Mouse (Mus musculus): ENCODE data around the gene Tapbp. TPM values are rescaled to one million over a fixed set of nuclear protein-coding genes. Genes with fewer than 3 reads are reported as not detected.

Tapbp gene
- total RNA-seq, 2 experiments from 2014 or later, result 103 to 112 TPM

DNA sequence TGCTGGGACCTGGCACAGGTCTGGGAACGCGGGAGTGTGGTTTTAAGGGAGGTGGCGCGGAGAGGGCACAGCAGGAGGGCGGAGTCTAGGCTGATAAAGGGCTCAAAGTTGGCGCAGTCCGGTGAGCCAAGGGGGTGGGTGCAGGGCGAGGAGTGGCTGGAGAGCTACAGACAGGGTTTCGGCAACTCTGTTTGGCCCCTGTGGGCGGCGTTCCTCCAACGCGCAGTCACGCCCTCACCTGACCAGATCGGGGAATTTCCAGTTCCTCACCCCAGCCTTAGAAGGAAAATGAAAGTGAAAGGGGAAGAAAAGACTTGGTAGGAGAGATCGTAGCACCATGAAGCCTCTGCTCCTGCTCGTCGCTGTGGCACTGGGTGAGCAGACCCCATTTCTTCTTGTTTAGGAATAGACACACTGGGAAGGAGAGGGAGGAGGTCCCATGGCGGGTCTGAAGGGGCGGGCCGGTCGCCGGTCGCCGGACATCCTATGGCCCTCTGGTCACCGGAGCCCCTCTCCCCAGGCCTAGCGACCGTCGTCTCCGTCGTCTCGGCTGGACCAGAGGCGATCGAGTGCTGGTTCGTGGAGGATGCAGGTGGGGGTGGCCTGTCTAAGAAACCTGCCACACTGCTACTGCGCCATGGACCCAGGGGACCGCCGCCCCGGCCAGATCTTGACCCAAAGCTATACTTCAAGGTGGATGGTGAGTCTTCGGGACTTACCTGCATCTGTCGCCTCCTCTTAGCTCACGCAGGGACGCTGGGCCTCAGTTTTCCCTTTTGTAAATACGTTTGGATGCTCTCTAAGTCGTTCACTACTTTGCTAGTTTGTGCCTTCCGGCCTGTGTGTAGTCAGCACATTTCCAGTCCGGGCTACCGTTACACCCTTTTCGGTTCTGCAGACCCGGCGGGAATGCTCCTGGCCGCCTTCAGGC is 3.9 kb downstream of the Tapbp start:
- DNase-seq, result peak; percentile 79 to 81
- intact Hi-C loops (cut with DNase I), result loop anchor here (2.0 kb wide), 1 partner anchor 17 kb away; no protein-coding TSS in a partner anchor

DNA sequence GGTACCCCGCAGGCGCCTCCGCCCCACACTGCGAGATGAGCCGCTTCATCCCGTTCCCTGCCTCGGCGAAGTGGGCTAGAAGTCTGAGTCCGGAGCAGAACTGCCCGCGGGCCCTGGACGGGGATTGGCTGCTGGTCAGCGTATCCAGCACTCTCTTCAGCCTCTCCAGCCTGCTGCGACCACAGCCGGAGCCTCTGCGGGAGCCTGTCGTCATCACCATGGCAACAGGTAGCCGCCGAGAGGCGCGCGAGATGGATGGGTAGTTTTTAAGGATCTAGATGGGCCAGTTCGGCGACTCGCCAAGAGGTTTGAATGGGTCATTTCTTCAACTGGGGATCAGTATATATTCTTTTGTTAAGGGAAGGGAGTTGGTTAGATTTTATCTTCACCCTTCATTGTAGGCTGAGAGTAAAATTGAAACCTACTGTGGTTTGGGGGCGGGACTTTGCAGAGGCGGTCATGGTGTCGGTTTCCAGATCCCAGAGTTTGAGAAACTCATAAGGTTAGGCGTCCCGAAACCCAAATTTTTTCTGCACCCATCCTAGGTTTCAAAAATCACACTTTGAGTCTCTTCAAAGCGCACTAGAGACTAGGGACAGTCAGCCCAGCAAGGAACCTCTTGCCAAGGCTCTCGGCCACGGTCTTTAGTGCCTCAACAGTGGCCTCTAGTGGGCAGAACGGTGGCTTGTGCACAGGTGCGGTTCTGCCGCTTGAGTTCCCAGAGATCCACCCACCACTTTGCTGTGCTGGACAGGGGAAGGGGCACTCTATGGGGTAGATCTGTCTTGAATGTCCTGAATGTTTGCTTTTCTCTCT is 4.8 kb downstream of the Tapbp start:
- intact Hi-C loops (cut with DNase I), result loop anchor here (2.0 kb wide), 1 partner anchor 18 kb away; no protein-coding TSS in a partner anchor
- peak; percentile 86 to 88 for DNase-seq

DNA sequence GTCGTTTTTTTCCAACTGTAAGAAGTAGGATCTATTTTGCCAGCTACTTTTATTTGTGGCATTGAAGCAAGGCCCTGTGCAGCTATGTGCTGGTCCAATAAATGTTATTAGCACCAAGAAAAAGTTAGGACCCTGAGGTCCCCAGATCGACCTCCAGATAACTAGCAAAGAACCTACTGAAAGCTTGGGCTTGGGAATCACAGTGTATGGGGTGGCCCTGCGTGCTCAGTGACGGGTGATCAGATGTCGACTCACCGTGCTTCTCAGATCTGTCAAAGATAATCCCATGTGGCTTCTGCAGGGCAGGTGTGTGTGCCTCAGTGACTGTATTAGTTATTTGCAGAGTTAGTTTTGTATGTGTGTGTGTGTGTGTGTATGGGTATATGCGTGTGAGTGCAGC is 5.7 kb downstream of the Tapbp start:
- intact Hi-C loops (cut with DNase I), result loop anchor here (2.0 kb wide), 1 partner anchor 19 kb away; no protein-coding TSS in a partner anchor
- no peak for DNase-seq

DNA sequence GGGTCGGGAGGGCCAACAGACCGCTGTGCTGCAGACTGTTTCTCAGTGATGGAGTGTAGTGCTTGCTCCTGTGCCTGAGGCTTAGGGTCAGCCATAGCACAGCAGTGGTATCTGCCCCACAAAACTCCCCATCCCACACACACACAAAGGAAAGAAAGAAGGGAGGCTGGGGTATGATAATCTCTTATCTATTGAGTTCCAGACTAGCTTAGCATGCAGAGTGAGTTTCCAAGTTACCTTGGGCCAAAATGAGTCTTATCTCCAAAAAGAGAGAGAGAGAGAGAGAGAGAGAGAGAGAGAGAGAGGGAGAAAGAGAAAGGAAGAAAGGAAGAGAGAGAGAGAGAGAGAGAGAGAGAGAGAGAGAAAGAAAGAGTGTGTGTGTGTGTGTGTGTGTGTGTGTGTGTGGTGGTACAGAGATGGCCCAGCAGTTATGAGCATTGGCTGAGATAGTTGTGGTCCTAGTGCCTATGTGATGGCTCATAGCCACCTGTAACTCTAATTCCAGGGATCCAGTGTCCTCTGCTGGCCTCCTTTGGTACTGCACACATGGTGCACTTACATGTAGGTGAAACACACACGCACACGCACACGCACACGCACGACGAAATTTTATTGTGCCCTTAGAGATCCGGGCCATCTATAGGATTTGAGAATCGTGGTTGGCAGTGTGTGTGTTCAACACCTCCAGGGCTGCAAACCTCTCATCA is 9.0 kb downstream of the Tapbp start:
- intact Hi-C loops (cut with DNase I), result loop anchor here (5.0 kb wide), 1 partner anchor 32 kb away; the partner anchor contains the start of gene Kifc1
- peak in 1 of 2 experiments; percentile 55 for DNase-seq

DNA sequence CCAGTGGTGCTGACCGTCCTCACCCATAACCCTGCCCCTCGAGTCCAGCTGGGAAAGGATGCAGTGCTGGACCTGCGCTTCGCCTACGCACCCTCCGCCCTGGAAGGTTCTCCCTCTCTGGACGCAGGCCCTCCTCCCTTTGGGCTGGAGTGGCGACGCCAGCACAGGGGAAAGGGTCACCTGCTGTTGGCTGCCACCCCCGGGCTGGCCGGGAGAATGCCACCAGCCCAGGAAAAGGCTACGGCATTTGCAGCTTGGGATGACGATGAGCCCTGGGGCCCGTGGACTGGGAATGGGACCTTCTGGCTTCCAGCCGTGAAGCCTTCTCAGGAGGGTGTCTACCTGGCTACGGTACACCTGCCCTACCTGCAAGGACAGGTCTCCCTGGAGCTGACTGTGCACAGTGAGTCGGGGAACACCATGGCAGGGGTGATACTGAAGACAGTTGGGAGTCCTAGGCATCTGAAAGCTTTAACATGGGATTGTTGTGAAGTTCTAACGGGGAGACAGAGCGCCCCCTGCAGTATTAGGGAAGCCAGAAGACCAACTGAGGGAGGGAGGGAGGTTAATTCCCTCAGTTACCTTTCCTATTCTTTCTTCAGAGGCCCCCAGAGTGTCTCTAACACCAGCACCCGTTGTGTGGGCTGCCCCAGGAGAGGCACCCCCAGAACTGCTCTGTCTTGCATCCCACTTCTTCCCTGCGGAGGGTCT is 9.9 kb downstream of the Tapbp start:
- intact Hi-C loops (cut with DNase I), result loop anchor here (5.0 kb wide), 1 partner anchor 33 kb away; the partner anchor contains the start of gene Kifc1
- no peak for DNase-seq

DNA sequence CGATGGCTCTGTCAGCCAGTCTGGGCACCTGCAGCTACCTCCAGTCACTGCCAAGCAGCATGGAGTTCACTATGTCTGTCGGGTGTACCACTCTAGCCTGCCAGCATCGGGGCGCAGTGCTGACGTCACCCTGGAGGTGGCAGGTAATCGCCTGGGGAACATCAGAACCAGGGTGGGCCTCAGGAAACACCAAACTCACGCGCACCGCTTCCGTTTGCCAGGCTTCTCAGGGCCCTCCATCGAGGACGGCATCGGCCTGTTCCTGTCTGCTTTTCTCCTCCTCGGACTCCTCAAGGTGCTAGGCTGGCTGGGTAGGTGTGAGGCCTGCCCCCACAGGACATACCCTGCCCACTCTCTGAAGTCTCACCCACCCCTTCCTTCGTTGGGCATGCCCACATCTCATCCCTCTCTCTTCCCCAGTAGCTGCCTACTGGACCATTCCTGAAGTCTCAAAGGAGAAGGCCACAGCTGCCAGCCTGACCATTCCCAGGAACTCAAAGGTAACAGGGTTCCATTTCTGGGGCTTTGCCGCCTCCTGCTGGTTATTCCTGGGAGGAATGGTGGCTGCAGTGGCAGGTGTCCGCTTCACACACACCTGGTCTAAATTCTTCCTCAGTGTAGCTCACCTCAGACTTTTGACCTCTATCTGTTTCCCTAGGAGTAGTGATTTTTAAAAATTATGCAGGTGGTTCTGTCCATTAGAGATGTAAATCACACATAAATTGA is 10.7 kb downstream of the Tapbp start:
- intact Hi-C loops (cut with DNase I), result loop anchor here (5.0 kb wide), 1 partner anchor 34 kb away; the partner anchor contains the start of gene Kifc1
- no peak for DNase-seq

DNA sequence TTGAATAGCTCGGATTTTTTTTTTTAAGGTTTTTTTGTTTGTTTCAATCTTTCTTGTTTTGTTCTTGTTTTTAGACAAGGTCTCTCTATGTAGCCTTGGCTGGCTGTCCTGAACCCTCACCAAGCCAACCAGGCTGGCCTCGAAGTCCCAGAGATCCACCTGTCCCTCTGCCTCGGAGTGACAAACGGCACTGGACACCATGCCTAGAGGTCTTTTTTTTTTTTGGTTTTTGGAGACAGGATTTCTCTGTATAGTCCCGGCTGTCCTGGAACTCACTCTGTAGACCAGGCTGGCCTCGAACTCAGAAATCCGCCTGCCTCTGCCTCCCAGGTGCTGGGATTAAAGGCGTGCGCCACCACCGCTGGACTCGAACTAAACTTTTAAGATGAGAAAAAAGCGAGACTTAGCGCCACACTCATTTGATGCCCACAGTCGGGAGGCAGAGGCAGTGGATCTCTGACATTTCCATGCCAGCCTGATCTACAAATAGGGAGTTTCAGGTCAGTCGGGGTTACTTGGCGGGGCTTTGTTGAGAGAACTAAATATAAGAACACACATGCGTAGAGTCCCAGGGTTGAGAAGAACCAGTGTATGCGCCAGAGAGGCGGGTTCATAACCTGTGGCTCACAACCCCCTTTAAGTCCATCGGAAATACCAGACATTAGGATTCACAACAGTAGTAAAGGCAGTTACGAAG is 12.7 kb downstream of the Tapbp start:
- DNase-seq, result no peak
- intact Hi-C loops (cut with DNase I), result loop anchor here (5.0 kb wide), 1 partner anchor 36 kb away; the partner anchor contains the start of gene Kifc1

DNA sequence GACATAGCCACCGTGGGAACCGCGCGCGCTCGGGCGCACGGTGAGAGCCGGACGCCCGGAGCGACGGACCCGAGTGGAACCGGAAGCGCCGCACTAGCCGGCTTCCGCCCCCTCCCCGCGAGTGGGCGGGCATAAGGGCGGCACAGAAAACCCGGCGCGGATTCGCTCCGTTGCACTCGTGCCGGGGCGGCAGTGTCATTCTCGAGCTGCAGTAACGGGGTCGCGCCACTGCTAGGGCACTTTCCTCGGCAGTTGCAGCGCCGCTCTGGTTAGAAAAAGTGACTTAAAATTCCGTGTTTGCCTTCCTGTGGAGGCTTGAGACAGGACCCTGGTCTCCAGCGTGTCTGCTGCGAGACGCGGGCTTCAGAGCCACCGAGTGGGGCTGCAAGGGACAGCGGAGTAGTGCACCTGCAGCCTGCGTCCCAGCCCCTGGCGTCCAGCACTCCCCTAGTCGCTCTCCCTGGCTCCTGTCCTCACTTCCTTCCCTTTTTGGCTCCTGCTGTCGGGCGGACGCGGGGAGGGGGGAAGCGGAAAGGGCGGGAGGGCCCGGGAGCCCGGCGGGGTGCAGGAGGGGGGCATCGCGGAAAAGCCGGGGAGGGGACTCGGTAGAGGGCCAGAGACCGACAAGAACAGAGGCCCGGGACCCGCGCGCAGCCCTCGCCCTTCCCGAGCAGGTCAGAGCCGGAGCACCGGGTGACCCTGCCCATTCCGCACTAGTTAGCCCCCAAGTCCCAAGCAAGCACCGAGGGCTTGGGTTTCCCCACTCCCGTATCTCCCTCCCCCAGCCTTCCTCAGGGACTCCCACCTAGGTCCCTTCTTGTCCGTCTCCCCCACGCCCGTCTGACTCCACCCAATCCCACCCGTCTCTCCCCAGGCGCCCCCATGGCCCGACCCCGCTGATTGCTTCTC is 13.9 kb downstream of the Tapbp start, which contains the start of gene Rgl2:
Gene Rgl2 (plus strand): TSS at position 173 of the 909 bp plus-strand sequence.
- DNase-seq, result peak; percentile 94 to 95
- intact Hi-C loops (cut with DNase I), result loop anchor here (1.0 to 5.0 kb wide), 2 partner anchors 26 to 37 kb away; partner anchors contain the start of genes Kifc1 and Vps52

DNA sequence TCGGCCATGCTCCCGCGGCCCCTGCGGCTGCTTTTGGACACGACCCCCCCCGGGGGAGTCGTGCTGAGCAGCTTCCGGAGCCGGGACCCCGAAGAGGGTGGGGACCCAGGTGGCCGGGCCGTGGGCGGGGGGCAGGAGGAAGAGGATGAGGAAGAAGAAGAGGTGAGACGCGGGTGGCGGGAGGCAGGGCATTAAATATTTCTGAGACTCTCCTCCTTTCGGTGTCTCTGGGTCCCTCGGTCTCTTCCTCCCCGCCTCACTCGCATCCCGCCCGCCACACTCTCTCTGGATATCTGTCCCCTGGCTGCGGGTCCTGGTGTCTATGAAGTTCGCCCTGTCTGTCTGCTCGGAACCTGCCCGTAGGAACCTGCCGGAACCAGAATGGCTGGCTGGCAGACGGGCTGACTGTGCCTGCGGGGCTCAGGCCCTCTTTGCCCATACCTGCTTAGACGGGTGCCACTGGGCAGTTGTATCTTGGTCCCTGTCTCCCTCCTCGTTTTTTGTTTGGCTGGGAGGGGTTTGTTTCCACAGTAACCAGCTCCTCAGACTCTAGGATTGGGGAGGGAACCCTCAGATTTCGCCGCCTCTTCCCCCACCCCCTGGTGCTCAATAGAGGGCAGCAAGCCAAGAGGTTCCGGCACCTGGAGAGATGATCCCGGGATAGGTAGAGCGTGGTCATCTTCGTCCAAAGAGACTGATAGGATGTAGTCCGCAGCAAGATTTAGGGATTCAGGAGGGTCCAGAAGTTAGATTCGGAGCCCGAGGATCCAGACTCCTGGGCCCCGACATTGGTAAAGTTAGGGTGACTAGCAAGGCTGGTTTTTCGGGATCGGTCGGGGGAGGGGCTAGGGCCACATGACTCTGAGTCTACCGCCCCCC is 14.8 kb downstream of the Tapbp start:
- intact Hi-C loops (cut with DNase I), result no loop called here
- DNase-seq, result peak; percentile 54 to 63

DNA sequence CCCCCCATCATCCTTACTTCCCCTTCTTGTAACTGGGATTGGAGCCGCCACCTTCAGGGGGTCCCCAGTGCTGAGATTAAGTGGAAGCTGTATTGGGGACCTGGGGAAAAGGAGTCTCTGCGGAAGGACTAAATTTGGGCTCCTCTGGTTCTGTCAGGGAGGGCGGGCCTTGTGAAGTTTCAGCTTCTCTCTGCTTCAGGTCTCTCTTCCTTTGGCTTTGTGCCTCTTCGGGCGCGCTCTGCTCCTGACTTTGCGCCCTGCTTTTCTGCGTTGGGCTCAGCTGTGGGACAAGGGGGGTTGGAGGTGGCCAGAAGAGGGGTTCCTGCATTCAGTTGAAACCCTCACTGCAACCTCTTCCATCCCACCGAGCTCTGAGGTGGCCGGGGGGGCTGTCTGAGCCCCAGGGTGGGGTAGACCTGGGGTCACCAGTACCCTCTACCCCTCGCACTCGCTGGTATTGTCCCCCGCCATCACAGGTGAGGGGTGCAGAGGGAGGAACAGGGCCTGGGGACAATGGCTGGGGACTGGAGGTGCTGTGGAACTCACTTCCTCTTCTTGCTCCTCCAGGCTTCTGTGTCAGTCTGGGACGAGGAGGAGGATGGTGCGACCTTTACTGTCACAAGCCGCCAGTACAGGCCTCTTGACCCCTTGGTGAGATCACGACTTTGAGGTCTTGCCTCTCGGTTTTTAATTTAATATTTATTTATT is 15.6 kb downstream of the Tapbp start:
- intact Hi-C loops (cut with DNase I), result no loop called here
- DNase-seq, result no peak

DNA sequence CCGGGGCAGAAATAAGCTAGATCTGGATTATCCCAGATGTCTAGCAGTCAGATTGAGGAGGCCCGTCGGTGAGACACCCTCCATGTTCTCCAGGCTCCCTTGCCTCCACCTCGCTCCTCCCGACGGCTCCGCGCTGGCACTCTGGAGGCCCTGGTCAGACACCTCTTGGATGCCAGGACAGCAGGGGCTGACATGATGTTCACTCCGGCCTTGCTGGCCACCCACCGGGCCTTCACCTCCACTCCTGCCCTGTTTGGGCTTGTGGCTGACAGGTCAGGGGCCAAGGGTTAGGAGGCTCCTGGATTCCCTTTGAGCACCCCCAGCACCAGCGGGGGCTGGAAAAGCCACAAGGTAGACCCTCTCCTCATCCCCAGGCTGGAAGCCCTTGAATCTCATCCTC is 16.2 kb downstream of the Tapbp start:
- no peak for DNase-seq
- intact Hi-C loops (cut with DNase I), result no loop called here

DNA sequence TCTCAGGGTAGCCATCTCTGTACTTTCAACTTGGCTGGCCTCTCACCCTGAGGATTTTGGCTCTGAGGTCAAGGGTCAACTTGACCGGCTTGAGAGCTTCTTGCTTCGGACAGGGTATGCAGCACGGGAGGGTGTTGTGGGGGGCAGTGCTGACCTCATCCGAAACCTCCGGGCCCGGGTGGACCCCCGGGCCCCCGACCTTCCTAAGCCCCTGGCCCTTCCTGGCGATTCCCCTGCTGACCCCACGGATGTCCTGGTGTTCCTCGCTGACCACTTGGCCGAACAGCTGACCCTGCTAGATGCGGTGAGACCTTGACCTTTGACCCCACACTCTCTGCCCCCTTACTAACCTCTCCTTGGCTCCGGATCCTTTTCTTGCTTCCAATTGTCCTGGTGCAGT is 16.7 kb downstream of the Tapbp start:
- no peak for DNase-seq
- intact Hi-C loops (cut with DNase I), result no loop called here

DNA sequence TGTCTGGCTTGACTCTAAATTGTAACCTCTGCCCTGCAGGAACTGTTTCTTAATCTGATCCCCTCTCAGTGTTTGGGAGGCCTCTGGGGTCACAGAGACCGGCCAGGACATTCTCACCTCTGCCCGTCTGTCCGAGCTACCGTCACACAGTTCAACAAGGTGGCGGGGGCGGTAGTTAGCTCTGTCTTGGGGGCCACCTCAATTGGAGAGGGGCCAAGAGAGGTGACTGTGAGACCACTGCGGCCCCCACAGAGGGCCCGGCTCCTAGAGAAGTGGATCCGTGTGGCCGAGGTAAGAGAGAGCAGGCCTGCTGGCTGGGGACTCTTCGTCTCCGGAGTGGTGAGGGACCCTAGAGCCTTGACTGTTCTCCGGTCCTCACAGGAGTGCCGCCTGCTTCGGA is 17.3 kb downstream of the Tapbp start:
- DNase-seq, result no peak
- intact Hi-C loops (cut with DNase I), result no loop called here

DNA sequence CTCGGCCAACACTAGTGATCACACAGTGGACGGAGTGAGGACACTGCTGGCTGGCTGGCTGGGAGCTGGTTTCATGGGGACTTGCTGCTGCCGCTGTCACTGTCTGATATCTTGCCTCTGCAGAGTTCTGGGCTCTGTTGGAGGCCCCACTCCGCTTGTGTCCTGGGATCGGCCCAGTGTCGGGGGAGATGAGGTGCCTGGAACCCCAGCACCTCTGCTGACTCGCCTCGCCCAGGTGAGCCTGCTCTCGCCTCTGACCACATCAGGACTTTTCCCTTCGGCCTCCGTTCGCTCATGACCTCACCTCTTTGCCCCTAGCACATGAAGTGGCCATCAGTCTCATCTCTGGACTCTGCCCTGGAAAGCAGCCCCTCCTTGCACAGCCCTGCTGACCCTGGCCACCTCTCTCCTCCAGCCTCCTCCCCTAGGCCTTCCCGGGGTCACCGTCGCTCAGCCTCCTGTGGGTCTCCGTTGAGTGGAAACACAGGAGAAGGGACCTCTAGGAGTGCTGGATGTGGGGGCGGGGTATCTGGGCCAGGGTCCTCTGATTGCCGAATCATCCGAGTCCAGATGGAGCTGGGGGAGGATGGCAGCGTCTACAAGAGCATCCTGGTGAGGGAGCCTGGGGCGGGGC is 19.8 kb downstream of the Tapbp start:
- intact Hi-C loops (cut with DNase I), result no loop called here
- DNase-seq, result no peak

DNA sequence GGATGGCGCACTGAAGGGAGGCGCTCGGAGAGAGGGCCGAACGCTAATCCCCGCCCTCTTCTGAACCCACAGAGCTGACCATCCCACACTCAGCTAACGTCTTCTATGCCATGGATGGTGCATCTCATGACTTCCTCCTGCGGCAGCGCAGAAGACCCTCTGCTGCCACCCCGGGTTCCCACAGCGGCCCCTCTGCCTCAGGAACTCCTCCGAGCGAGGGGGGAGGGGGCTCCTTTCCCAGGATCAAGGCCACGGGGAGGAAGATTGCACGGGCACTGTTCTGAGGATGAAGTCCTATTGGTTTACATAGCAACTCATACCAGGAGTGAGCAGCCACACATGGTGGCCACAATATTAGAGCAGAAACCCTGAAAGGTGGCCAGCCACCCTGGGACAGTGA is 21.3 kb downstream of the Tapbp start:
- intact Hi-C loops (cut with DNase I), result no loop called here
- no peak for DNase-seq
